Mouse (Mus musculus): Measurements from ENCODE around the gene Sik1. TPM values are rescaled to one million over a fixed set of nuclear protein-coding genes. Genes with fewer than 3 reads are reported as not detected.
A peak's percentile ranks its signal among the peaks of the same experiment; 100 is the strongest.

Sik1 gene
- total RNA-seq, 2 experiments from 2014 or later, result 12.4 to 15.4 TPM

- H3K27ac ChIP-seq, result peak overlapping the region; percentile 71
- DNase-seq (ENCODE audit: low spot score in 2 of 2), result peak; percentile 53 to 75
- no peak for TF ChIP-seq CTCF (conservative IDR thresholded peaks at IDR 0.05)
- H3K4me3 ChIP-seq, result no peak overlapping the region
Measured at GRCm38 (mm10) chr17:31814848-31815247, 40.8 kb downstream of the Sik1 start.

- TF ChIP-seq CTCF (conservative IDR thresholded peaks at IDR 0.05), result no peak
- DNase-seq (ENCODE audit: low spot score in 2 of 2), result no peak
- Histone ChIP-seq H3K4me3 (no peak overlapping the region), H3K27ac (peak overlapping the region; percentile 71)
Measured at GRCm38 (mm10) chr17:31813938-31814622, 41.5 kb downstream of the Sik1 start.

GRCm38 (mm10) chr17:31811333-31811732, 44.3 kb downstream of the Sik1 start:
- TF ChIP-seq CTCF (conservative IDR thresholded peaks at IDR 0.05), result no peak
- Histone ChIP-seq H3K4me3 (no peak overlapping the region), H3K27ac (no peak overlapping the region)
- no peak for DNase-seq (ENCODE audit: low spot score in 2 of 2)

GRCm38 (mm10) chr17:31809894-31810293, 45.7 kb downstream of the Sik1 start:
- peak overlapping the region; percentile 54; the same call in 1 of the 2 replicates for H3K27ac ChIP-seq

GRCm38 (mm10) chr17:31809136-31809535, 46.5 kb downstream of the Sik1 start:
- no peak for TF ChIP-seq CTCF (conservative IDR thresholded peaks at IDR 0.05)

More at GRCm38 (mm10) chr17:31809894-31810293, 45.7 kb downstream of the Sik1 start:
- peak in 1 of 2 experiments; percentile 15 for DNase-seq (ENCODE audit: low spot score in 2 of 2)
- TF ChIP-seq CTCF (conservative IDR thresholded peaks at IDR 0.05), result no peak
- peak overlapping the region; percentile 39; the same call in 1 of the 2 replicates for H3K4me3 ChIP-seq

GRCm38 (mm10) chr17:31808082-31808875, 47.3 kb downstream of the Sik1 start:
- H3K27ac ChIP-seq, result no peak overlapping the region
- no peak for DNase-seq (ENCODE audit: low spot score in 2 of 2)
- no peak overlapping the region for H3K4me3 ChIP-seq
- no peak for TF ChIP-seq CTCF (conservative IDR thresholded peaks at IDR 0.05)

More at GRCm38 (mm10) chr17:31809136-31809535, 46.5 kb downstream of the Sik1 start:
- no peak for DNase-seq (ENCODE audit: low spot score in 2 of 2)
- no peak overlapping the region for H3K27ac ChIP-seq
- no peak overlapping the region for H3K4me3 ChIP-seq

- H3K4me3 ChIP-seq, result no peak overlapping the region
- no peak overlapping the region for H3K27ac ChIP-seq
- no peak for DNase-seq (ENCODE audit: low spot score in 2 of 2)
- no peak for TF ChIP-seq CTCF (conservative IDR thresholded peaks at IDR 0.05)
Measured at GRCm38 (mm10) chr17:31806496-31806895, 49.1 kb downstream of the Sik1 start.

GRCm38 (mm10) chr17:31806025-31806424, 49.6 kb downstream of the Sik1 start:
- no peak overlapping the region for H3K27ac ChIP-seq
- TF ChIP-seq CTCF (conservative IDR thresholded peaks at IDR 0.05), result no peak
- no peak for DNase-seq (ENCODE audit: low spot score in 2 of 2)
- no peak overlapping the region for H3K4me3 ChIP-seq

- DNase-seq (ENCODE audit: low spot score in 2 of 2), result no peak
- no peak overlapping the region for H3K27ac ChIP-seq
- TF ChIP-seq CTCF (conservative IDR thresholded peaks at IDR 0.05), result no peak
- H3K4me3 ChIP-seq, result no peak overlapping the region
Measured at GRCm38 (mm10) chr17:31805585-31805984, 50.0 kb downstream of the Sik1 start.

- DNase-seq (ENCODE audit: low spot score in 2 of 2), result no peak
- no peak overlapping the region for H3K27ac ChIP-seq
- TF ChIP-seq CTCF (conservative IDR thresholded peaks at IDR 0.05), result no peak
- H3K4me3 ChIP-seq, result no peak overlapping the region
Measured at GRCm38 (mm10) chr17:31802272-31803017, 53.2 kb downstream of the Sik1 start.

GRCm38 (mm10) chr17:31800852-31801363, 54.7 kb downstream of the Sik1 start:
- H3K4me3 ChIP-seq, result no peak overlapping the region
- TF ChIP-seq CTCF (conservative IDR thresholded peaks at IDR 0.05), result no peak
- DNase-seq (ENCODE audit: low spot score in 2 of 2), result no peak
- H3K27ac ChIP-seq, result no peak overlapping the region

GRCm38 (mm10) chr17:31795893-31796292, 59.7 kb downstream of the Sik1 start:
- Histone ChIP-seq H3K27ac (no peak overlapping the region), H3K4me3 (no peak overlapping the region)
- no peak for TF ChIP-seq CTCF (conservative IDR thresholded peaks at IDR 0.05)
- no peak for DNase-seq (ENCODE audit: low spot score in 2 of 2)

Other genes with a start within 250 kb of the Sik1 start
- gene Cbs, start 218.6 kb downstream of the Sik1 start, total RNA-seq (2021), result 10 to 100 TPM; 60.7 to 62.4 TPM
- 100 to 1,000 TPM; 125 to 131 TPM for gene U2af1, start 196.9 kb downstream of the Sik1 start, total RNA-seq (2021)
- under 1 TPM; 0.49 to 0.66 TPM for gene Cryaa, start 178.0 kb downstream of the Sik1 start, total RNA-seq (2021)
- gene Rrp1b, start 180.3 kb upstream of the Sik1 start, total RNA-seq (2021), result 10 to 100 TPM; 19.3 to 22.5 TPM
- 1 to 10 TPM in 1 of 2 experiments, under 1 TPM in 1; 0.86 to 1.2 TPM for gene Hsf2bp, start 180.5 kb upstream of the Sik1 start, total RNA-seq (2021)

Measured in layer of hippocampus, adult 2 months (tissue).